Mouse (Mus musculus) testis, adult 2 months (tissue): ENCODE data around the gene Sinhcaf.

Experiments used
- CTCF ChIP-seq: fragments of 200-500 bp; IDR thresholded peaks from 2 replicates; pipeline ENCODE4 v1.5.1; 2012; ENCODE audit warnings: low read depth, mild to moderate bottlenecking, inconsistent platforms, low read length, moderate library complexity; ENCODE audit not compliant: control insufficient read depth, insufficient read depth, insufficient replicate concordance
- POLR2A ChIP-seq: fragments of 200-500 bp; IDR thresholded peaks from 2 replicates; pipeline ENCODE4 v1.6.1; 2012; ENCODE audit warnings: low read depth, mild to moderate bottlenecking, inconsistent platforms, low read length, moderate library complexity; ENCODE audit not compliant: control insufficient read depth

- TF ChIP-seq POLR2A: no peak
- no peak for TF ChIP-seq CTCF
Observed at GRCm38 (mm10) chr6:148971385-148971940, 25.2 kb upstream of the Sinhcaf start.
